Mouse (Mus musculus) naive thymus-derived CD4-positive, alpha-beta T cell, adult 2 months (primary cell): ENCODE measurements around the gene Pde1a.

ENCODE experiments used
- DNase-seq: peaks from one replicate; pipeline ENCODE4 v3.0.0-alpha.2; 2011; ENCODE audit warnings: low read depth

Gene Pde1a

DNA sequence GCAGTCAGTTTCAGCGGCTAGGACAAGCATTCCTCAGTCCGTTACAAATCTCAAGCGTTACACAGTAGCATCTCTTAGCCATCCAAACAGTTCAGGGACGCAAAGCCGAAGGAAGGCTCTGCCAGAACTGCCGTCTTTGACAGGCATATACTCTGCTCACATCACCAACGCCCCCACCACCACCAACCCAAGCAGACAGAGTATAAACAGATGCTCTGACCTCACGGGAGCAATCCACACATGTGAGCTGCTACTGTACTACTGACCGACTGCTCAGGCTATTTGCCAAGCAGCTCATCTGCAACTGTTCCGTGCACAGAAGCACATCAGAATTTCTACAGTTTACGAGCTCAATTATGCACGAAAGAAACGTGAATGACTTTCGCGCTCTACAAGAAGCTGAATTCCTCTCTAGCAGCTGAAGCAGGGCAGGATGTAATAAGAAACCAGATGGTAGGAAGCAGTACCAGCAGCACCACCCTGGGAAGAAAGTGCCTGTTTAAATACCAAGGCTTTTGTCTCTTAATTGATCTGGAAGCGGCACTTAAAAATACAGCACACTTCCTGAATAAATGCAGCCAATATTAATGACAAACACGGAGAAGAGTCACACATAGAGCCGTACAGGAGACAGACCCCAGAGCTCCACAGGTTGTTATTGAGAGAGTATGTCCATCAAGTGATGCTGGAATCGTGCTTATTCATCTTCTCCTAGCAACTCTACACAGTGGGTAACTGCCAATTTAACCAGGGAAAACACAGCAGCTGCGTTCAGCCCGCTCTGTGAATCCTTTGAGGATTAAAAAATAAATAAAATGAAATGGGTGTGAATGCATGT lies at the start of gene Pde1a:
Gene Pde1a, minus strand, starts transcription at position 598 of the 838 bp plus-strand sequence.
- no peak for DNase-seq

DNA sequence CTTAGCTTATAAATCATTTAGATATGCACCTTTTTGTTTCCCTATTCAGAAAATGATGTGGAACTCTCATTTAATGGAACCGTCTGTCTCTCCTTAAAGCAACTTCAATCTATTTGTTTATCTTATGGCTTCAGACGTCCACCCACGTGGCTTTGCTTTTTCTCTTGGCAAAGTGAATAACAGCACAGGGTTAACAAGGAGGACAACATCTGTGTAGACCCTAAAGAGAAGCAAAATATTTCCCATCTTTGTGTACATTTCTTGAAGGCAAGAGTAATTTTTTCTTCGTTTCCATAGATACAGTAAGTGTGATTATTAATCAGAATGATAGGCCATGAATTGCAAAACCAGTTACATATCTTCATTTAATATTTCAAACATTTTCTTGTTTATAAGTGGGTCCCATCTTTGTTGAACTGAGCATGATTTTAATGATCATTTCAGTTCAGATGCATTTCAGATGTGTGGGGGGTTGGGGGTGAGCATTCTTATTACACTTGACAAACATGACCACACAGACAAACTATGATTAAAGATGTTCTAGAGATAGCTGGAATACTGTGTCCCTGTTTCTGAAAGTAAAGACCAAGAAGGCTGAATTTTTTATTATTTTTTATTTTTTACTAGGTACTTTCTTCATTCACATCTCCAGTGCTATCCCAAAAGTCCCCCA lies 49.5 kb upstream of the Pde1a start:
- no peak for DNase-seq

DNA sequence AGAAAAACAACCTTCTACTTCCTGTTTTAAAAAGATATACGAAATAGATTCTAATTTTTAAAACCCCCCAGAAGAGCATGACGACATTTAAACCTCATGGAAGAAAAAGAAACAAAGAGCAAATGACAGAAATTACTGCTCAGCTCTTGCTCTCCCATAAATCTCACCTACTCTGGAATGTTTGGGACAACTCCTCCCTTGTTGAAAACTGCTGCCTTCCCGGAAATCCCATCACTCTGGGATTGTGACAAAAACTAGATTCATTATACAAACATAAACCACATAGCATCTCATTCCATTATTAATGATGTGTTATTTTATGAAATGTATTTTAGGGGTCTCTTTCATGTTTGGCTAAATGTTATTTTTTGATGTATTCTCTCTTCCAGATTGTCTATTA lies 48.9 kb upstream of the Pde1a start:
- no peak for DNase-seq

GRCm38 (mm10) chr2:80168103-80168502 lies 38.8 kb upstream of the Pde1a start:
- DNase-seq: no peak

GRCm38 (mm10) chr2:80158784-80159183 lies 29.5 kb upstream of the Pde1a start:
- DNase-seq: no peak

GRCm38 (mm10) chr2:80158196-80158595 lies 28.9 kb upstream of the Pde1a start:
- DNase-seq: no peak

DNA sequence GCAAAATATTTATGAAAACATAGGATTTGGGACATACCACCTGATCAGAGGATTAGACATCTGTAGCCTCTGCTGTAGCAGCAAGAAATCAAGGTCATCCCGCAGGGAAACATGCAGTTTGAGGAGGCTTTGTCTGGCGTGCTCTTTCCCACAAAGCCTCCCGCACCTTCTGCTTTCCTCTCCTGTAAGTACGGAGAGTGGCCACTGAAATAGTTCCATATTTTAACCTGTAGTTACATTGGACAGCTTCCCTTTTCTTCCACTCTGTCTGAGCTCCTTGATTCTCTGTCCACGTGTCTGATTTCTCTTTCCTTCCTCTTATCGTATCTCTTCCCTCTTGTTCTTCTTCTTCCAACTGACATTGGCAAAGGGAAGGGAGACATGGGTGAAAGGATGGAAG lies 20.8 kb upstream of the Pde1a start:
- DNase-seq: no peak

DNA sequence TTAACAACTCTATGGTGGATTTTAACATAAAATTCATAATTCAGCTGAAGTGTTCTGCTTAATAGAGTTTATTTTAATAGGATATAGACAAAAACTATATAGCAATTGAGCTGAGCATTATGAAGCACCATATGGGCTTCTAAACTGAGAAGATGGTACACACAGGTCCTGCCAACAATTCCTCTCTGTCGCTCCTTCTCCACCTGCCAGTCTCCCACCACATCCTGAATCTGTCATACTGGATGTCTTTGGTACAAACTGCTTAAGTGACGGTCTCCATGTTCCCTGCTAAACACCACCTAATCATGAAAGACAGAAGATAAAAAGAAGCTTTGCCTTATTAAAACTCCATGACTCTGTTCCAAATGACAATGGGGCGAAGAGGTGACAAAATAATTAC lies 20.1 kb upstream of the Pde1a start:
- DNase-seq: no peak

DNA sequence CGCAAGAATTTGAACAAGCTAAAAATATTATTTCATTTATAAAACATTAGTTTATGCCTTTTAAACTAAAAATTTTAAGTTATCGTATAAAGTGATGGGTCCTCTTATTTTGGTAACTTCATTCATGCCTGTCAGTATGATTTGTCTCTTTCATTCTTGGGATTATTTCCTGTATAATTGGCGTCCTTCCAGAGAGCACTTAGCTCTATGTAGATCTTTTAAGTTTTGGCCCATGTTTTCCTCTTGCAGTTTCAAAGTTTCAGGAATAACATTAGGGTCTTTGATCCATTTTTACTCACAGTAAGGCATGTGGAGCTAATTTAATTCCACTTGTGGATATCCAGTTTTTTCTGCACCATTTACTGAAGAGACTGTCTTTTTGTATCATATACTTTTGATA lies 5.8 kb upstream of the Pde1a start:
- no peak for DNase-seq

DNA sequence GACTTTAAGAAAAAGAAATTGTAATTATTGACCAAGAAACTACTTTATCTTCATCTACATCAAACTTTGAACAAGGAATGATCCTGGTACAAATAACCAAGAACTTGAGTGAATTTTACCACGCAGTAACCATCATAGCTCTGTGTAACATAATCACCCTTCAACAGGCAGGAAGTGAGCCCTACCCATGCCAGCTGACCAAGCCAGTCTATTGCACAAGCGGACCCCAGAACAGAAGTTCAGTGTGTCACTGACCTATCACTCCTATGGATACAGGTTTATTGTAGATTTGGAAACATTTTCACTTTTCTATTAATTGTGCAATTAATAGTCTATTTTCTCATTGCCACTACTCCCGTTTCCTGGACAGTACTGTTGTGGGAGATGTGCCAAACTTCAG lies 3.4 kb upstream of the Pde1a start:
- DNase-seq: no peak

DNA sequence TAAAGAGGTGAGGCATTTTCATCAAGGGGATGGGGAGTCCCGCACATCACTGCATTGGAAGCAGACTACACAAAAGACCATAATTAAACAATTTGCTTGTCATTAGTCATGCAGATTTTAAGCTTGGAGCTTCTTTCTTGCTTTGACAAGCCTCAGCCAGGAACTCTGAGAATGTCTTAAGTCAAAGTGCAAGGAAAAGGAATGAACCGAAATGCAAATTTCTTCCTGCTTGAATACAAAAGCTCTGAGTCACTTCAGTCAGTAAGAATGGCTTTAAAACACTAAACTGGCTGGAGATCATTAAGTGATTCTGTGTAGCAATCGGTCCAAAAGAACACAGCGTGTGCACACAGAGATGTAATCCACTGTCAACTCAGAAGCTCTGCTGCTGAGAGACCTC lies 2.6 kb downstream of the Pde1a start:
- DNase-seq: no peak

DNA sequence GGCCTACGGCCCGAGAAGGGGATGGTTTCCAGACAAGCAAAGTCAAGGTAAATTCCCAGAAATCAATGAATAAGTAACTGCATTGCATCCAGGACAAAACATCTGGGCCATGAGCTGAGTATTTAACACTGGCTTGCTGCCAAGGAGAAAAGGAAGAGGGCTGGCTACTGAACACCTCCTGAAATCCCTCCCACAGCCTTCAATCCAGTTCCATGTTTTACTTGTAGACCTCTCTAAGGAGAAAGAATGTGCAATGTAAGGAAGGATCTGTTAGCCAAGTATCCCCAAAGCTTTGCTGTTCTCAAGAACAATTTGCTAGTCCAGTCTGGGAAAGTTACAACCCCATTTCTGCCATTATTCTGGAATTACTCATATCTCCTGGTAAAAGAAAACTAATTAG lies 42.4 kb downstream of the Pde1a start:
- no peak for DNase-seq

GRCm38 (mm10) chr2:80080090-80080821 lies 49.0 kb downstream of the Pde1a start:
- DNase-seq: no peak

DNA sequence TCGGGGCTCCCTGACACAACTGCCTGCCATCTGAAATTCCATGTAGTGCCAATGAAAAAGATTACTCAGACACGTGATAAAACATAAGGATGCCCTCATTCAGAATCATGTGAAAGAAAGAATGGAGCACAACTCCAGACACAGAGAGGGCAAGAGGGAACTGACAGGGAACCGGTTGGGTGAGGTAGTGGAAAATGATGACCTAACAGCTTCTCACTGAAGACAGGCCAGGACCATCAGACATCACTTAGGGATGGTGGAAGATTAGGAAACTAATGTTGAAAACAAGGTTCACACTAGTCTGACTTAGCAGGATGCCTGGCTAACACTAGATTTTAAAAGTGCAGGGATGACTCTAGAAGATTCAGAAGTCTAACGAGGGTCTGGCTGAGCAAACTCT lies 49.6 kb downstream of the Pde1a start:
- DNase-seq: no peak

- no peak for DNase-seq
Observed at GRCm38 (mm10) chr2:80076323-80076722, 52.9 kb downstream of the Pde1a start.

DNA sequence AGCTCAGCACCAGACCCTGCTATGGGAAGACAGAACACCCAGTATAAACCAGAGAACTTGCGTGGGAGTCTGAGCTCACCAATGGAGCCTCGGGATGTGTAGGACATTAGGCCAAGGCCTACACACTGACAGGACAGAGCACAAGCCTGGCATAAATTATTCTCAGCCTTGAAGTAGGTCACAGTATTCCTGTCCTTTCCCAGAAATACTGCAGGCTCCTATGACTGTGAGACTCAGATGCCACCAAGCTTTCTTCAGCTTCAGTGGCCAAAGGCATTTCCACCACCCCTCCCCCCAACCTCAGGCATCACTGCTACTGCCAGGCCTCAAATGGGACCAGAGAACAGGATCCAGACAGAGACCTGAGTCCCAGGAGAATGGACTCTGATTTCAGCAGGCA lies 54.7 kb downstream of the Pde1a start:
- DNase-seq: no peak

- no peak for DNase-seq
Observed at GRCm38 (mm10) chr2:80074046-80074445, 55.2 kb downstream of the Pde1a start.

GRCm38 (mm10) chr2:80073426-80073825 lies 55.8 kb downstream of the Pde1a start:
- no peak for DNase-seq

DNA sequence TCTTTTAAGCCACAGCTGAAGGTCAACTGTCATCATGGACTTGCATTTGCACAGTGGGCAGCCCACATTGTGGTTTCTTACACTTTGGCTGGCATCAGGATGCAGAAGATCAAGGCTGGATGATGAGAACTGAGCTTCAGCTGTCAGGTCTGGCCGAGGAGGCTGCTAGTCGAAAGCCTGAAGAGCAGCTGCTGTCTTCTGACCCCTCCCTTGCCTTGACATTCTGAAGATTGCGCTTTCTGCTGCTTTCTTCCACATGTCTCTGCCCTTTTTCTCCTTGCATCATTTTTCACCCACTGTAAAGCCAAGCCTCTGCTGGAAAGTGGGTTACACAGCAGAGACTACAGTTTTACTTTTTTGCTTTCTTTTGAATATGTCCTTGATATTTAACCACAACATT lies 59.5 kb downstream of the Pde1a start:
- no peak for DNase-seq

DNA sequence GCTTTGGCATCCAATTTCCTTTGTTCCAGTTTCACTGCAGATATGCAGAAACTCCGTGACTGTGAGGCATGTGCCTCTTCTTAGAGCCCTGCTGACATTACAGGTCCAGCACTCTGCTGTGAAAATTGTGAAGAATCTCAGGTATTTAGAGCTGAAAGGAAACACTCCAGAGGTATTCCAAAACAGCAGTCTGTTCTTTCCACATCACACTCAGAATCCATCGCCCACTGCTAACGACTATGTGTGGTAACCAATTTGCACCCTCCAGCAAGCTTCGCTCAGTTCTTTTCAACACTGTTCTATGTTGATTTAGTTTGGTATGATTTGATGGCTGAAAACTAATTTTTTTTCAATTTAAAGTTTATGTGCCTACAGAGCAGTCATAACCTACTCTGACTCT lies 62.8 kb downstream of the Pde1a start:
- DNase-seq: no peak

GRCm38 (mm10) chr2:80056062-80056461 lies 73.2 kb downstream of the Pde1a start:
- DNase-seq: no peak

GRCm38 (mm10) chr2:80054042-80054441 lies 75.2 kb downstream of the Pde1a start:
- no peak for DNase-seq
